Mouse (Mus musculus) cerebellum, postnatal 4 days (tissue): Measurements from ENCODE around the gene Trarg1.

Source experiments
- DNase-seq, 2 experiments: peaks; one replicate each; pipeline ENCODE4 v3.0.0; 2022; ENCODE audit warnings: low spot score in 2 of 2, mixed read lengths in 1 of 2

Gene Trarg1

GRCm38 (mm10) chr11:76672561-76673384, 6.8 kb upstream of the Trarg1 start:
- peak in 1 of 2 experiments; percentile 39 for DNase-seq

- DNase-seq = no peak
Observed at GRCm38 (mm10) chr11:76674199-76674598, 5.4 kb upstream of the Trarg1 start.

GRCm38 (mm10) chr11:76674704-76675103, 4.9 kb upstream of the Trarg1 start:
- DNase-seq = no peak

GRCm38 (mm10) chr11:76685604-76686003, 6.0 kb downstream of the Trarg1 start:
- DNase-seq = no peak

GRCm38 (mm10) chr11:76692096-76692495, 12.5 kb downstream of the Trarg1 start:
- no peak for DNase-seq

- DNase-seq = no peak
Observed at GRCm38 (mm10) chr11:76695810-76696209, 16.2 kb downstream of the Trarg1 start.

GRCm38 (mm10) chr11:76699626-76700025, 20.0 kb downstream of the Trarg1 start:
- DNase-seq = no peak

- DNase-seq = no peak
Observed at GRCm38 (mm10) chr11:76707656-76708055, 28.0 kb downstream of the Trarg1 start.

GRCm38 (mm10) chr11:76708066-76708465, 28.5 kb downstream of the Trarg1 start:
- DNase-seq = no peak

- DNase-seq = no peak
Observed at GRCm38 (mm10) chr11:76708881-76709280, 29.3 kb downstream of the Trarg1 start.

- DNase-seq = peak in 1 of 2 experiments; percentile 29
Observed at GRCm38 (mm10) chr11:76709625-76710452, 30.2 kb downstream of the Trarg1 start.

GRCm38 (mm10) chr11:76717000-76717399, 37.4 kb downstream of the Trarg1 start:
- no peak for DNase-seq

GRCm38 (mm10) chr11:76723911-76724310, 44.3 kb downstream of the Trarg1 start:
- no peak for DNase-seq

GRCm38 (mm10) chr11:76728093-76728492, 48.5 kb downstream of the Trarg1 start:
- DNase-seq = no peak

- DNase-seq = no peak
Observed at GRCm38 (mm10) chr11:76730650-76731049, 51.0 kb downstream of the Trarg1 start.

GRCm38 (mm10) chr11:76734560-76734959, 55.0 kb downstream of the Trarg1 start:
- no peak for DNase-seq

GRCm38 (mm10) chr11:76735753-76736324, 56.2 kb downstream of the Trarg1 start:
- DNase-seq = no peak

GRCm38 (mm10) chr11:76739125-76739524, 59.5 kb downstream of the Trarg1 start:
- no peak for DNase-seq

GRCm38 (mm10) chr11:76742511-76742910, 62.9 kb downstream of the Trarg1 start:
- no peak for DNase-seq

GRCm38 (mm10) chr11:76744550-76744949, 64.9 kb downstream of the Trarg1 start:
- DNase-seq = peak in 1 of 2 experiments; percentile 14

GRCm38 (mm10) chr11:76745921-76746320, 66.3 kb downstream of the Trarg1 start:
- DNase-seq = no peak
